Mouse (Mus musculus): ENCODE data around the gene Fgr. TPM values are rescaled to one million over a fixed set of nuclear protein-coding genes. Genes with fewer than 3 reads are reported as not detected.
"Not testable (repeated sequence)": the region's sequence is repeated elsewhere in the genome, so short reads cannot be mapped to it uniquely, and the experiment has no call there.

Fgr gene
- polyA plus RNA-seq, 1 experiment from 2014 or later: 0.08 TPM

GRCm38 (mm10) chr4:133005885-133006451 lies 32.1 kb downstream of the Fgr start:
- H3K27ac ChIP-seq; ATAC-seq (ENCODE audit: low FRiP score); H3K9me3 ChIP-seq (replicated peaks); H3K4me2 ChIP-seq (replicated peaks); H3K4me3 ChIP-seq; H3K9ac ChIP-seq; H3K36me3 ChIP-seq: not testable (repeated sequence)
- Histone ChIP-seq H3K27me3 (peaks cover 18% of the 10 kb centered on the region), H3K4me1 (peaks cover 40% of the 10 kb centered on the region)
- 64% methylated on average over 6 of the region's 6 CpGs for WGBS

- Histone ChIP-seq H3K4me1 (peaks cover 31% of the 10 kb centered on the region), H3K27ac (no peak overlapping the region), H3K36me3 (no peaks in the 10 kb centered on the region), H3K27me3 (peaks cover 19% of the 10 kb centered on the region), H3K9me3 (replicated peaks) (no peaks in the 10 kb centered on the region), H3K4me2 (replicated peaks) (no peak overlapping the region), H3K4me3 (no peak overlapping the region), H3K9ac (peak overlapping the region; percentile 13; the same call in 1 of the 2 replicates)
- WGBS: 31% methylated on average over 15 of the region's 15 CpGs
- ATAC-seq (ENCODE audit: low FRiP score): no peak
Observed at GRCm38 (mm10) chr4:133007513-133008380, 33.9 kb downstream of the Fgr start.

- Histone ChIP-seq H3K27ac (no peak overlapping the region), H3K4me1 (peaks cover 32% of the 10 kb centered on the region), H3K4me3 (no peak overlapping the region), H3K27me3 (peaks cover 19% of the 10 kb centered on the region), H3K4me2 (replicated peaks) (no peak overlapping the region), H3K36me3 (no peaks in the 10 kb centered on the region), H3K9ac (no peak overlapping the region), H3K9me3 (replicated peaks) (no peaks in the 10 kb centered on the region)
- under 1% methylated on average over 4 of the region's 4 CpGs for WGBS
- no peak for ATAC-seq (ENCODE audit: low FRiP score)
Observed at GRCm38 (mm10) chr4:133009131-133009530, 35.2 kb downstream of the Fgr start.

- peaks cover 19% of the 10 kb centered on the region for H3K27me3 ChIP-seq
- no peak overlapping the region for H3K27ac ChIP-seq
- no peaks in the 10 kb centered on the region for H3K36me3 ChIP-seq
- 62% methylated on average over 5 of the region's 5 CpGs for WGBS
- no peak overlapping the region for H3K4me3 ChIP-seq
- no peak overlapping the region for H3K4me2 ChIP-seq (replicated peaks)
- peaks cover 38% of the 10 kb centered on the region for H3K4me1 ChIP-seq
- H3K9me3 ChIP-seq (replicated peaks): no peaks in the 10 kb centered on the region
- ATAC-seq (ENCODE audit: low FRiP score): no peak
- no peak overlapping the region for H3K9ac ChIP-seq
Observed at GRCm38 (mm10) chr4:133009676-133010075, 35.8 kb downstream of the Fgr start.

DNA sequence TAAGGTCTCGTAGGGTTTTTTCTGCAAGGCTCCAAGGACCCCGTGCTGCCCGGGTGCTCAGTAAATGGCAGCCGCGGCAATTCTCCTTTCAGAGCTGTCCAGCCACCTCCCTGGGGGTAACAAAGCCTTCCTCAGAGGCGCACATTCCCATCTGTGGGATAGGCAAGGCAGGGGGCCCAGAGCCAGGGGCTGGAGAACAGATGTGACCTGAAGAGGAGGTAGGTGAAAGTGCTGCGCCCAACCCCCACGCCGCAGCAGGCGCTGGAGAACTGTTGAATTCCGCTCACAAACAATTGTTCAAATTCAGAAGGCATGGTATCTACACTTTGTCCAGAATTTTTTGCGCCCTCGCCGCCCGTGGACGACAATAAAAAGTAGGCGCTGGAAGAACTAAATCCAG lies 36.7 kb downstream of the Fgr start:
- H3K27ac ChIP-seq: no peak overlapping the region
- peak overlapping the region; percentile 99 for H3K4me2 ChIP-seq (replicated peaks)
- H3K36me3 ChIP-seq: no peaks in the 10 kb centered on the region
- peaks cover 47% of the 10 kb centered on the region for H3K4me1 ChIP-seq
- peaks cover 19% of the 10 kb centered on the region for H3K27me3 ChIP-seq
- no peak overlapping the region for H3K9ac ChIP-seq
- H3K4me3 ChIP-seq: peak overlapping the region; percentile 99
- WGBS: under 1% methylated on average over 17 of the region's 17 CpGs
- H3K9me3 ChIP-seq (replicated peaks): no peaks in the 10 kb centered on the region
- no peak for ATAC-seq (ENCODE audit: low FRiP score)

DNA sequence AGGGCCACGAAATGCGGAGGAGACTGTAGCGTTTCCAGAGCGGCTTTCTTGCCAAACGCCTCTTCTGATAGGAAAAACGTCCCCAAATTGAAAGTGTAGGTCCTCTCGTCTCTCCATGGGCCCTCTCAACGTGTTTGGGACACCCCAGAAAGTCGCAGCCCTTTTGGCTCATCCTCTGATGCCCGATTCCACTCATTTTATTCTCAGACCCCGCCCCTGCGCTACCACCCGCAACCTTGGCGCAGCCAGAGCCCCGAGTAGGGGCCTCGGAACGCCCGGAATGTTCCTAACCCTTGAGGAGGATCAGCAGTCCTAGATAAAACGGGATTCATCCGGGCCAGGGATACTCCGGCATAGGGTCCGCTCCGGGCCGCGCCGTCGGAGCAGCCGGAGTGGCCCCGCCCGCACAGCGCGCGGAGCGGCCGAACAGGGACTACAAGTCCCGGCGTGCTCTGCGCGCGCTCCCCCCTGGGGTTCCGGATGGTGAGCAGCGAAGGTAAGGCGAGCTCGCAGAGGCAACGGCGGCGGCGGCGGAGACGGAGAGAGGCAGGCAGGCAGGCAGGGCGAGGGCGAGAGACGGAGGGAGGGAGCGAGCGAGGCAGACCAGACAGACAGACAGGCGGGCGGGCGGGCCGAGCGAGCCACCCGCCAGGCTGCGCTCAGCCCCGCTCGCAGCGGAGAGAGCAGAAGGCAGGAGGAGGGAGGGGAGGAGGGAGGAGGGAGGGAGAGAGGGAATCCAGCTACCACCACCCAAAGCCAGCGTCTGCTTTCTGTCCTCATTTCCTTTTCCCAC lies 37.3 kb downstream of the Fgr start, which contains the start of gene Ahdc1:
Gene Ahdc1, plus strand, starts transcription at position 233 of the 793 bp plus-strand sequence.
- WGBS: under 1% methylated on average over 58 of the region's 66 CpGs
- H3K4me3 ChIP-seq: peak within 1 kb of the TSS; percentile 99
- ATAC-seq (ENCODE audit: low FRiP score): peak; percentile 84
- H3K27me3 ChIP-seq: peaks cover 19% of the 10 kb centered on the region
- H3K36me3 ChIP-seq: no peaks in the 10 kb centered on the region
- peak within 1 kb of the TSS; percentile 100 for H3K9ac ChIP-seq
- H3K4me1 ChIP-seq: peaks cover 53% of the 10 kb centered on the region
- peak within 1 kb of the TSS; percentile 97 for H3K27ac ChIP-seq
- peak within 1 kb of the TSS; percentile 99 for H3K4me2 ChIP-seq (replicated peaks)
- no peaks in the 10 kb centered on the region for H3K9me3 ChIP-seq (replicated peaks)

GRCm38 (mm10) chr4:133011821-133012775 lies 38.2 kb downstream of the Fgr start:
- ATAC-seq (ENCODE audit: low FRiP score): peak; percentile 4; the same call in 1 of the 2 replicates

DNA sequence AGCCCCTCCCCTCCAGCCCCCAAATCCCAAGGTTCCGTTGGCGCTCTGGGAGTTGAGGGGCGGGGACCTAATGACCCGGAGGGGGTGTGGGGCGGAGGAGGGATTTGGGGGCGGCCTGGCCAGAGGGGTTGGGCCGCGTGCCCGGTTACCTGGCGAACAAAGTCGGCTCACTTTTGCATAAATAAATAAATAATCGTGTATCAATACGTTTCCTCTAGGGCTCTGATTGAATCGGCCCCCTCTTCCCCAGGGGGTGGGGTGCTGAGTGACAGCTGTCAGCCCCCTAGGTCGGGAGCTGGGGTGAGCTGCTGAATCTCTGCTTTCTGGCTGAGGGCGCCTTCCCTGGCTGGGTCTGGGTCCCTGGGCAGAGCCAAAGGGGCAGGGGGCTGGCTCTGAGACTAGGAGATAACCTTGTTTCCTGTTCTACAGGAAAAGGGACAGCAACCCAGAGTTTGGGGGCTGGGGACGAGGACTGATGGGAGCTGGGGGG lies 38.9 kb downstream of the Fgr start:
- Histone ChIP-seq H3K27ac (peak overlapping the region; percentile 97), H3K4me2 (replicated peaks) (peak overlapping the region; percentile 99), H3K27me3 (peaks cover 19% of the 10 kb centered on the region), H3K9me3 (replicated peaks) (no peaks in the 10 kb centered on the region), H3K9ac (peak overlapping the region; percentile 100), H3K36me3 (no peaks in the 10 kb centered on the region), H3K4me3 (peak overlapping the region; percentile 99), H3K4me1 (peaks cover 64% of the 10 kb centered on the region)
- no peak for ATAC-seq (ENCODE audit: low FRiP score)
- WGBS: 2% methylated on average over 17 of the region's 17 CpGs

More at GRCm38 (mm10) chr4:133011821-133012775, 38.2 kb downstream of the Fgr start:
- under 1% methylated on average over 60 of the region's 84 CpGs for WGBS
- Histone ChIP-seq H3K9me3 (replicated peaks) (no peaks in the 10 kb centered on the region), H3K4me3 (peak overlapping the region; percentile 99), H3K27ac (peak overlapping the region; percentile 97), H3K36me3 (no peaks in the 10 kb centered on the region), H3K4me2 (replicated peaks) (peak overlapping the region; percentile 99), H3K4me1 (peaks cover 62% of the 10 kb centered on the region), H3K27me3 (peaks cover 19% of the 10 kb centered on the region), H3K9ac (peak overlapping the region; percentile 100)

GRCm38 (mm10) chr4:133013266-133013891 lies 39.5 kb downstream of the Fgr start:
- H3K4me2 ChIP-seq (replicated peaks): peak overlapping the region; percentile 99
- peak; percentile 33 for ATAC-seq (ENCODE audit: low FRiP score)
- no peaks in the 10 kb centered on the region for H3K36me3 ChIP-seq
- 2% methylated on average over 11 of the region's 18 CpGs for WGBS
- H3K4me3 ChIP-seq: peak overlapping the region; percentile 99
- peaks cover 65% of the 10 kb centered on the region for H3K4me1 ChIP-seq
- peak overlapping the region; percentile 100 for H3K9ac ChIP-seq
- H3K9me3 ChIP-seq (replicated peaks): no peaks in the 10 kb centered on the region
- peaks cover 19% of the 10 kb centered on the region for H3K27me3 ChIP-seq
- peak overlapping the region; percentile 97 for H3K27ac ChIP-seq

GRCm38 (mm10) chr4:133014088-133014487 lies 40.2 kb downstream of the Fgr start:
- 25% methylated on average over 5 of the region's 5 CpGs for WGBS
- Histone ChIP-seq H3K27ac (peak overlapping the region; percentile 97), H3K4me3 (peak overlapping the region; percentile 99), H3K9me3 (replicated peaks) (no peaks in the 10 kb centered on the region), H3K4me1 (peaks cover 67% of the 10 kb centered on the region), H3K9ac (peak overlapping the region; percentile 100), H3K27me3 (peaks cover 19% of the 10 kb centered on the region), H3K4me2 (replicated peaks) (peak overlapping the region; percentile 99), H3K36me3 (no peaks in the 10 kb centered on the region)
- no peak for ATAC-seq (ENCODE audit: low FRiP score)
